ENCODE assay signal across 24 mouse cellular contexts in the genomic region with DNA sequence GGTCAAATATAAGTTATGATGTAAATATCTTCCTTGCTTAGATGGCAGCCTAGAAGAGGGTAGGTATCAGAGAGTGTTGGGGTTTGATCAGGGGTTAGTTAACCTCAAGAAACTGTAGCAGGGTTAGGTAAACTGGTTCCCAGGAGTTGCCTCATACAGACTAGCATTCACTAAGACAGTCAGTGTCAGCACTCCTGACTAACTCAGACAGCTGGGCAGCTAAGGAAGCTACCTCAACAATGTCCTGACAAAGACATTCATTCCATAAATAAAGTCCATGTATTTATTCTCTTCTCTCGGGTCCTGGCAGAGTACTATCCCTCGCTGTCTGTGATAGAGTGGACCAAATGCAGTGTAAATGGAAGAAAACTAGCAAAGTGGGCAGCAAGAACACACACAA. TPM values are rescaled to one million over a fixed set of nuclear protein-coding genes. Genes with fewer than 3 reads are reported as not detected.
DNase-seq lines count a peak whose midpoint lies in the region; ATAC-seq and TF ChIP-seq lines count a peak whose summit lies in the region.
"Had no signal": no experiment of that assay in that cellular context is flagged by ENCODE, and none has a peak within 500 bp of the region (broad histone marks: within the 10 kb centered on the region; RNA-seq: fewer than 3 reads in every experiment).

No protein-coding gene starts in this region.

- peaks cover 17% of the 10 kb centered on the region for H3K79me2 ChIP-seq in myocyte (ENCODE audit: control insufficient read depth, insufficient read depth)

- WGBS in heart, embryonic 10.5 days: 73% methylated on average over 2 of the region's 2 CpGs
- 63% methylated on average over 2 of the region's 2 CpGs for WGBS in heart, embryonic 13.5 days

- no peaks in the 10 kb centered on the region for H3K9me3 ChIP-seq in heart, embryonic 10.5 days
- no peaks in the 10 kb centered on the region for H3K9me3 ChIP-seq in heart, embryonic 13.5 days
- H3K9me3 ChIP-seq: embryonic facial prominence, embryonic 10.5 days; embryonic facial prominence, embryonic 12.5 days; forebrain, embryonic 13.5 days; forebrain, embryonic 15.5 days had no signal

- H3K4me1 ChIP-seq in heart, embryonic 10.5 days: peaks cover 88% of the 10 kb centered on the region
- H3K4me1 ChIP-seq in heart, embryonic 13.5 days: peaks cover 88% of the 10 kb centered on the region
- H3K4me1 ChIP-seq: forebrain, embryonic 13.5 days; forebrain, embryonic 15.5 days had no signal

- H3K27ac ChIP-seq in heart, embryonic 10.5 days: 0 out of 2 replicates have a peak overlapping the region, but pooled peaks have one; percentile 68
- peak overlapping the region; percentile 87; the same call in 1 of the 2 replicates for H3K27ac ChIP-seq in heart, embryonic 13.5 days (replicated peaks)
- H3K27ac ChIP-seq: embryonic facial prominence, embryonic 10.5 days; embryonic facial prominence, embryonic 12.5 days; forebrain, embryonic 13.5 days; forebrain, embryonic 15.5 days had no signal

- ATAC-seq in heart, embryonic 13.5 days (ENCODE audit: extremely low read depth, insufficient number of reproducible peaks, low FRiP score, low TSS enrichment): no peak
- ATAC-seq: activated CD4-positive, CD25-positive, alpha-beta regulatory T cell, adult 4 months; CD4-positive, CD25-positive, alpha-beta regulatory T cell, adult 4 months; forebrain, embryonic 13.5 days; forebrain, embryonic 15.5 days; Patski had no signal

- no peak for TF ChIP-seq POLR2A in myocyte (IDR thresholded peaks at IDR 0.05; ENCODE audit: insufficient read length, low read depth)

- no peak overlapping the region for H3K4me3 ChIP-seq in heart, embryonic 10.5 days
- H3K4me3 ChIP-seq in heart, embryonic 13.5 days: no peak overlapping the region
- H3K4me3 ChIP-seq in myocyte: no peak overlapping the region
- H3K4me3 ChIP-seq: embryonic facial prominence, embryonic 10.5 days; embryonic facial prominence, embryonic 12.5 days; forebrain, embryonic 13.5 days; forebrain, embryonic 15.5 days had no signal

- no peaks in the 10 kb centered on the region for H3K27me3 ChIP-seq in heart, embryonic 10.5 days (ENCODE audit: insufficient read depth, poor library complexity, severe bottlenecking)
- H3K27me3 ChIP-seq in heart, embryonic 13.5 days (replicated peaks): no peaks in the 10 kb centered on the region
- no peaks in the 10 kb centered on the region for H3K27me3 ChIP-seq in myocyte (ENCODE audit: control insufficient read depth, insufficient read depth, insufficient read length)
- H3K27me3 ChIP-seq: CH12.LX; embryonic facial prominence, embryonic 12.5 days; forebrain, embryonic 13.5 days; forebrain, embryonic 15.5 days; Patski had no signal

- H3ac ChIP-seq in myocyte (ENCODE audit: control insufficient read depth, insufficient read length): no peak overlapping the region

- H3K4me2 ChIP-seq in heart, embryonic 13.5 days: no peak overlapping the region
- peak overlapping the region; percentile 64 for H3K4me2 ChIP-seq in myocyte (ENCODE audit: low read depth)
- H3K4me2 ChIP-seq: embryonic facial prominence, embryonic 12.5 days; forebrain, embryonic 13.5 days; forebrain, embryonic 15.5 days had no signal

- H3K9ac ChIP-seq in heart, embryonic 13.5 days: no peak overlapping the region
- H3K9ac ChIP-seq: embryonic facial prominence, embryonic 12.5 days; forebrain, embryonic 13.5 days; forebrain, embryonic 15.5 days had no signal

- H3K36me3 ChIP-seq in heart, embryonic 10.5 days: no peaks in the 10 kb centered on the region
- H3K36me3 ChIP-seq in heart, embryonic 13.5 days: no peaks in the 10 kb centered on the region
- no peaks in the 10 kb centered on the region for H3K36me3 ChIP-seq in myocyte (ENCODE audit: control insufficient read depth, insufficient read depth)
- H3K36me3 ChIP-seq: embryonic facial prominence, embryonic 10.5 days; embryonic facial prominence, embryonic 12.5 days; forebrain, embryonic 15.5 days; G1E had no signal

- DNase-seq in heart, embryonic 10.5 days (ENCODE audit: low spot score): no peak
- no peak for DNase-seq in heart, adult 8-10 months (ENCODE audit: low spot score)
- no peak for DNase-seq in heart, postnatal 4 days
- DNase-seq in 3T3-L1 (ENCODE audit: low read depth, low spot score): peak; percentile 22
- no peak for DNase-seq in liver
- DNase-seq: adrenal gland, adult 8-10 months; adrenal gland, postnatal 14 days; adrenal gland, postnatal 36 days; cerebellum, adult 11-12 months; cerebellum, adult 2 months; cerebellum, adult 9-10 months; cerebellum, postnatal 10 days; cerebellum, postnatal 25 days had no signal

TF ChIP-seq in myocyte, 11 proteins besides CTCF, POLR2A, EP300 and RAD21:
- TF ChIP-seq CEBPB (IDR thresholded peaks at IDR 0.05; ENCODE audit: insufficient read depth, poor library complexity, severe bottlenecking): 0 out of 2 replicates have a peak, but pooled peaks have one; percentile 14
- TF ChIP-seq MAX (IDR thresholded peaks at IDR 0.05; ENCODE audit: low read depth): no peak
- TF ChIP-seq MYOD1 (IDR thresholded peaks at IDR 0.05; ENCODE audit: control insufficient read depth in 1 of 3, insufficient read length in 2 of 3, low read depth in 2 of 3): peak; percentile 77 to 81 (median 80)
- TF ChIP-seq SRF (IDR thresholded peaks at IDR 0.05; ENCODE audit: control insufficient read depth, insufficient read length, low read depth): no peak

RNA-seq across cellular contexts. Expression of a gene that starts 45.1 kb away (rescaled TPM):
- 10.0 and 10.5 TPM in 2 replicates for polyA plus RNA-seq in heart, embryonic 10.5 days (2016; fragmentation: Nextera tagmentation; extraction: Ambion mirVana)
- 10 to 100 TPM; 11.3 to 16.5 (median 15.2) TPM for total RNA-seq in heart, adult 8-10 months (2022)
- 7.3 and 7.5 TPM in 2 replicates for polyA plus RNA-seq in heart, embryonic 13.5 days (2015; fragmentation: Nextera tagmentation; extraction: Ambion mirVana)
- total RNA-seq in heart, postnatal 4 days (2021): 10 to 100 TPM; 38.9 to 40.6 TPM
- 3.4 TPM for polyA plus RNA-seq in myocyte (2012; fragmentation: generic; extraction: Trizol)
- total RNA-seq: CH12.LX had no signal
